Mouse (Mus musculus): ENCODE results near the gene Gm4553.
"Not testable (repeated sequence)": the region's sequence is repeated elsewhere in the genome, so short reads cannot be mapped to it uniquely, and the experiment has no call there.

The Gm4553 gene

GRCm38 (mm10) chr7:142165639-142166038 lies at the start of gene Gm4553:
TSS of gene Gm4553 (minus strand) at chr7:142165739.
- DNase-seq (ENCODE audit: low read depth in 1 of 2, low spot score in 2 of 2) = not testable (repeated sequence)

GRCm38 (mm10) chr7:142212136-142212535 lies 46.6 kb upstream of the Gm4553 start:
- DNase-seq (ENCODE audit: low read depth in 1 of 2, low spot score in 2 of 2) = not testable (repeated sequence)

- no peak for DNase-seq (ENCODE audit: low read depth in 1 of 2, low spot score in 2 of 2)
These were observed 46.0 kb upstream of the Gm4553 start, which contains the start of gene Gm7579 for GRCm38 (mm10) chr7:142211559-142211958. TSS of gene Gm7579 (plus strand) at chr7:142211859.

- DNase-seq (ENCODE audit: low read depth in 1 of 2, low spot score in 2 of 2) = not testable (repeated sequence)
These were observed 41.4 kb upstream of the Gm4553 start for GRCm38 (mm10) chr7:142206891-142207290.

GRCm38 (mm10) chr7:142205488-142205887 lies 39.9 kb upstream of the Gm4553 start:
- no peak for DNase-seq (ENCODE audit: low read depth in 1 of 2, low spot score in 2 of 2)

- DNase-seq (ENCODE audit: low read depth in 1 of 2, low spot score in 2 of 2) = no peak
These were observed 35.5 kb upstream of the Gm4553 start, which contains the start of gene Krtap5-3 for GRCm38 (mm10) chr7:142201064-142201463. TSS of gene Krtap5-3 (plus strand) at chr7:142201364.

GRCm38 (mm10) chr7:142198748-142199147 lies 33.2 kb upstream of the Gm4553 start:
- no peak for DNase-seq (ENCODE audit: low read depth in 1 of 2, low spot score in 2 of 2)

- DNase-seq (ENCODE audit: low read depth in 1 of 2, low spot score in 2 of 2) = no peak
These were observed 24.8 kb upstream of the Gm4553 start, which contains the start of gene Gm10153 for GRCm38 (mm10) chr7:142190289-142190688. TSS of gene Gm10153 (minus strand) at chr7:142190389.

GRCm38 (mm10) chr7:142188156-142188555 lies 22.6 kb upstream of the Gm4553 start:
- DNase-seq (ENCODE audit: low read depth in 1 of 2, low spot score in 2 of 2) = no peak

- DNase-seq (ENCODE audit: low read depth in 1 of 2, low spot score in 2 of 2) = no peak
These were observed 15.5 kb upstream of the Gm4553 start for GRCm38 (mm10) chr7:142181021-142181420.

GRCm38 (mm10) chr7:142178685-142179084 lies 13.1 kb upstream of the Gm4553 start:
- no peak for DNase-seq (ENCODE audit: low read depth in 1 of 2, low spot score in 2 of 2)

GRCm38 (mm10) chr7:142175905-142176304 lies 10.4 kb upstream of the Gm4553 start, which contains the start of gene Krtap5-2:
TSS of gene Krtap5-2 (minus strand) at chr7:142176005.
- not testable (repeated sequence) for DNase-seq (ENCODE audit: low read depth in 1 of 2, low spot score in 2 of 2)

GRCm38 (mm10) chr7:142169836-142170235 lies 4.3 kb upstream of the Gm4553 start:
- no peak for DNase-seq (ENCODE audit: low read depth in 1 of 2, low spot score in 2 of 2)

GRCm38 (mm10) chr7:142159366-142159765 lies 6.2 kb downstream of the Gm4553 start:
- DNase-seq (ENCODE audit: low read depth in 1 of 2, low spot score in 2 of 2) = no peak

GRCm38 (mm10) chr7:142157013-142157412 lies 8.5 kb downstream of the Gm4553 start, which contains the start of gene Gm29735:
TSS of gene Gm29735 (minus strand) at chr7:142157113.
- DNase-seq (ENCODE audit: low read depth in 1 of 2, low spot score in 2 of 2) = not testable (repeated sequence)

GRCm38 (mm10) chr7:142155308-142155707 lies 10.2 kb downstream of the Gm4553 start:
- no peak for DNase-seq (ENCODE audit: low read depth in 1 of 2, low spot score in 2 of 2)

GRCm38 (mm10) chr7:142152191-142152590 lies 13.3 kb downstream of the Gm4553 start:
- no peak for DNase-seq (ENCODE audit: low read depth in 1 of 2, low spot score in 2 of 2)

GRCm38 (mm10) chr7:142148633-142149032 lies 16.9 kb downstream of the Gm4553 start:
- DNase-seq (ENCODE audit: low read depth in 1 of 2, low spot score in 2 of 2) = no peak

GRCm38 (mm10) chr7:142146033-142146432 lies 19.5 kb downstream of the Gm4553 start:
- no peak for DNase-seq (ENCODE audit: low read depth in 1 of 2, low spot score in 2 of 2)

GRCm38 (mm10) chr7:142145413-142145940 lies 20.1 kb downstream of the Gm4553 start:
- no peak for DNase-seq (ENCODE audit: low read depth in 1 of 2, low spot score in 2 of 2)

- no peak for DNase-seq (ENCODE audit: low read depth in 1 of 2, low spot score in 2 of 2)
These were observed 21.0 kb downstream of the Gm4553 start, which contains the start of gene Gm45337 for GRCm38 (mm10) chr7:142144507-142144906. TSS of gene Gm45337 (minus strand) at chr7:142144607.

- not testable (repeated sequence) for DNase-seq (ENCODE audit: low read depth in 1 of 2, low spot score in 2 of 2)
These were observed 22.0 kb downstream of the Gm4553 start for GRCm38 (mm10) chr7:142143506-142144010.

GRCm38 (mm10) chr7:142140696-142141095 lies 24.8 kb downstream of the Gm4553 start:
- no peak for DNase-seq (ENCODE audit: low read depth in 1 of 2, low spot score in 2 of 2)
